Mouse (Mus musculus) spleen, postnatal 14 days (tissue): ENCODE measurements around the gene B3galt4.
A peak's percentile ranks its signal among the peaks of the same experiment; 100 is the strongest.

Experiments used
- DNase-seq, 2 experiments: peaks; one replicate each; pipeline ENCODE4 v3.0.0; 2021 to 2022; ENCODE audit warnings: low spot score in 2 of 2

The B3galt4 gene

GRCm38 (mm10) chr17:33943454-33943853, 7.8 kb downstream of the B3galt4 start:
- DNase-seq, result no peak

GRCm38 (mm10) chr17:33941381-33941780, 9.9 kb downstream of the B3galt4 start:
- no peak for DNase-seq

- DNase-seq, result no peak
These were observed 10.3 kb downstream of the B3galt4 start for GRCm38 (mm10) chr17:33940981-33941380.

GRCm38 (mm10) chr17:33940206-33940805, 11.0 kb downstream of the B3galt4 start, which contains the start of the genes Pfdn6 and Wdr46:
Gene Pfdn6, minus strand, starts transcription at chr17:33940343.
Gene Wdr46, plus strand, starts transcription at chr17:33940660.
- peak; percentile 68 to 82 for DNase-seq

GRCm38 (mm10) chr17:33938783-33939182, 12.5 kb downstream of the B3galt4 start:
- DNase-seq, result no peak

GRCm38 (mm10) chr17:33936993-33937392, 14.3 kb downstream of the B3galt4 start:
- DNase-seq, result no peak

- DNase-seq, result no peak
These were observed 15.7 kb downstream of the B3galt4 start for GRCm38 (mm10) chr17:33935422-33936055.

GRCm38 (mm10) chr17:33932970-33933369, 18.3 kb downstream of the B3galt4 start:
- no peak for DNase-seq

- DNase-seq, result no peak
These were observed 18.8 kb downstream of the B3galt4 start for GRCm38 (mm10) chr17:33932448-33932847.

GRCm38 (mm10) chr17:33931947-33932346, 19.3 kb downstream of the B3galt4 start:
- DNase-seq, result no peak

- DNase-seq, result no peak
These were observed 20.0 kb downstream of the B3galt4 start for GRCm38 (mm10) chr17:33931159-33931866.

GRCm38 (mm10) chr17:33930280-33931158, 20.8 kb downstream of the B3galt4 start:
- peak in 1 of 2 experiments; percentile 41 for DNase-seq

- peak; percentile 96 to 98 for DNase-seq
These were observed 21.7 kb downstream of the B3galt4 start, which contains the start of gene Rgl2 for GRCm38 (mm10) chr17:33929371-33930279. Gene Rgl2, plus strand, starts transcription at chr17:33929543.

- no peak for DNase-seq
These were observed 22.9 kb downstream of the B3galt4 start for GRCm38 (mm10) chr17:33928251-33928947.

- no peak for DNase-seq
These were observed 24.9 kb downstream of the B3galt4 start for GRCm38 (mm10) chr17:33926207-33926932.

GRCm38 (mm10) chr17:33925406-33926116, 25.7 kb downstream of the B3galt4 start:
- DNase-seq, result no peak

- peak in 1 of 2 experiments; percentile 63 for DNase-seq
These were observed 26.6 kb downstream of the B3galt4 start for GRCm38 (mm10) chr17:33924577-33925283.

GRCm38 (mm10) chr17:33921361-33921760, 29.9 kb downstream of the B3galt4 start:
- DNase-seq, result no peak
